Mouse (Mus musculus) hindbrain, embryonic 13.5 days (tissue): ENCODE data around the gene Gm12185. TPM values are rescaled to one million over a fixed set of nuclear protein-coding genes. Genes with fewer than 3 reads are reported as not detected.

Experiments used
- ATAC-seq: fragments of 200-750 bp; cut with Nextera tagmentation; 2 replicates; pipeline ENCODE4 v1.8.0; 2017; ENCODE audit warnings: moderate TSS enrichment; ENCODE audit not compliant: low FRiP score
- H3K27ac ChIP-seq: fragments of 300-500 bp; sonication (generic); 2 replicates; pipeline ENCODE4 v1.5.1; 2015; ENCODE audit warnings: inconsistent platforms, mild to moderate bottlenecking, moderate library complexity
- H3K27me3 ChIP-seq: fragments of 300-500 bp; sonication (generic); 2 replicates; pipeline ENCODE4 v1.6.1; 2015; ENCODE audit warnings: mild to moderate bottlenecking, inconsistent platforms
- H3K36me3 ChIP-seq: fragments of 300-500 bp; sonication (generic); 2 replicates; pipeline ENCODE4 v1.6.1; 2015; ENCODE audit warnings: mild to moderate bottlenecking, inconsistent platforms
- H3K4me1 ChIP-seq: fragments of 300-500 bp; sonication (generic); replicated peaks from 2 replicates; pipeline ENCODE4 v1.6.1; 2015; ENCODE audit warnings: inconsistent platforms
- H3K4me2 ChIP-seq: fragments of 300-500 bp; sonication (generic); 2 replicates; pipeline ENCODE4 v1.6.1; 2015; ENCODE audit warnings: inconsistent platforms, mild to moderate bottlenecking, moderate library complexity
- H3K4me3 ChIP-seq: fragments of 300-500 bp; sonication (generic); 2 replicates; pipeline ENCODE4 v1.5.1; 2015; ENCODE audit warnings: mild to moderate bottlenecking, inconsistent platforms
- H3K9ac ChIP-seq: fragments of 300-500 bp; sonication (generic); 2 replicates; pipeline ENCODE4 v1.6.1; 2015; ENCODE audit warnings: mild to moderate bottlenecking, inconsistent platforms
- H3K9me3 ChIP-seq: fragments of 300-500 bp; sonication (generic); 2 replicates; pipeline ENCODE4 v1.6.1; 2016; ENCODE audit warnings: inconsistent platforms
- WGBS: fragments of 180-500 bp; shearing (Covaris S2); methylation state at CpG from one replicate; pipeline ENCODE4 v1.1.7; 2015; 5-methylcytosine and 5-hydroxymethylcytosine counted together
- polyA plus RNA-seq: library from polyadenylated mRNA; unstranded; fragments of >200 nt; fragmentation: Nextera tagmentation; extraction: Ambion mirVana; gene quantifications from 2 replicates; pipeline ENCODE4 v1.2.1, GENCODE M21; 2015

Gene Gm12185
- polyA plus RNA-seq, 1 experiment from 2014 or later = not detected

DNA sequence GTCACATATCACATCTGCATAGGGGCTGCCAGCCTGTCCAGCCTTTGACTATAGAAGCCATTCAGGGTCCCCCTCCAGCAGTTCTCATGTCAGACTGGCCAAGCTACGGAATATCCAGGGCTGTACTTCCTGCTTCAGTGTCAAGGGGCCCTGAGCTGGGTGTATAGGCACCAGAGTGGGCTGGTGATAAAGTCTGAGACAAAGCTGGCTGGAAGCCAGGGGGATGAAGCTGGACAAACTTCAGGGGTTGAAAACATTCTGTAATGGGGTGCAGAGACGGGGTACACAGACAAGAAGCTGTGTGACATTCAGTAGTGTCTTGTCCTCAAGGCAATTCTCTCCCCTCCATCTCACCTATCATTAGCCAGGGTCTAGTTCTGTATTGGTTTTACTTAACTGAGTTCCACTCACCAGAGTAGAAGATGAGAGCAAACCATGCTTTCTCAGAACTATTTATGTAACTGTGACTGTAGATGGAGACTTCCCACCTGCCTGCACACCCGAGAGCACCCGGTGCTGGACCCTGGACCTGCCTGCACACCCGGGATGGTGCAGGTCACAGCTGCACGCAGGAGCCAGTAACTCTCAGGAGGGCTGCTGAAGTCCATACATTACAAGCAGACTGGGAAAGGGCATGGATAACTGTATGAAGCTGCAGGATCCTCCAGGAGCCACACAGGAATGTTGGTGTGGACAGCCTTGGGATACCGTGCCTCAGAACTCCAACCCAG lies 122.5 kb downstream of the Gm12185 start:
- Histone ChIP-seq H3K4me2 (0 out of 2 replicates have a peak overlapping the region, but pooled peaks have one; percentile 13), H3K9me3 (no peaks in the 10 kb centered on the region), H3K27ac (no peak overlapping the region), H3K36me3 (no peaks in the 10 kb centered on the region), H3K4me3 (no peak overlapping the region), H3K9ac (no peak overlapping the region; the same call in 1 of the 2 replicates), H3K27me3 (peaks cover 15% of the 10 kb centered on the region), H3K4me1 (peaks cover 16% of the 10 kb centered on the region)
- ATAC-seq = no peak
- 80% methylated on average over 7 of the region's 7 CpGs for WGBS

- 95% methylated on average over 9 of the region's 9 CpGs for WGBS
- H3K36me3 ChIP-seq = no peaks in the 10 kb centered on the region
Observed at GRCm38 (mm10) chr11:48866481-48866880, 125.5 kb downstream of the Gm12185 start.

GRCm38 (mm10) chr11:48863808-48864207 lies 128.2 kb downstream of the Gm12185 start:
- ATAC-seq = no peak
- Histone ChIP-seq H3K4me3 (no peak overlapping the region), H3K27me3 (peaks cover 16% of the 10 kb centered on the region; the same call in 1 of the 2 replicates), H3K36me3 (no peaks in the 10 kb centered on the region), H3K9me3 (no peaks in the 10 kb centered on the region), H3K4me1 (peaks cover under 1% of the 10 kb centered on the region), H3K4me2 (no peak overlapping the region), H3K9ac (no peak overlapping the region), H3K27ac (no peak overlapping the region)
- 86% methylated on average over 3 of the region's 3 CpGs for WGBS

More at GRCm38 (mm10) chr11:48866481-48866880, 125.5 kb downstream of the Gm12185 start:
- Histone ChIP-seq H3K9me3 (no peaks in the 10 kb centered on the region), H3K9ac (no peak overlapping the region), H3K4me2 (no peak overlapping the region), H3K27me3 (0 out of 2 replicates have a peak, but pooled peaks cover 2% of the 10 kb centered on the region), H3K27ac (no peak overlapping the region), H3K4me3 (no peak overlapping the region), H3K4me1 (peaks cover 8% of the 10 kb centered on the region)
- no peak for ATAC-seq

GRCm38 (mm10) chr11:48862784-48863319 lies 129.2 kb downstream of the Gm12185 start:
- Histone ChIP-seq H3K9ac (no peak overlapping the region), H3K27me3 (peaks cover 16% of the 10 kb centered on the region; the same call in 1 of the 2 replicates), H3K4me3 (no peak overlapping the region), H3K36me3 (no peaks in the 10 kb centered on the region), H3K27ac (no peak overlapping the region), H3K9me3 (no peaks in the 10 kb centered on the region), H3K4me1 (peaks cover 10% of the 10 kb centered on the region), H3K4me2 (no peak overlapping the region)
- WGBS = 83% methylated on average over 1 of the region's 1 CpGs
- no peak for ATAC-seq

- ATAC-seq = no peak
- Histone ChIP-seq H3K27ac (no peak overlapping the region), H3K4me3 (peak overlapping the region; percentile 60), H3K9me3 (no peaks in the 10 kb centered on the region), H3K9ac (no peak overlapping the region), H3K36me3 (no peaks in the 10 kb centered on the region), H3K27me3 (peaks cover 19% of the 10 kb centered on the region; the same call in 1 of the 2 replicates), H3K4me1 (peaks cover 26% of the 10 kb centered on the region), H3K4me2 (peak overlapping the region; percentile 79)
- under 1% methylated on average over 6 of the region's 6 CpGs for WGBS
Observed at GRCm38 (mm10) chr11:48859014-48859413, 133.0 kb downstream of the Gm12185 start.

Other genes with a start within 250 kb of the Gm12185 start
- 444 and 448 TPM in 2 replicates for gene Rack1, start 191.9 kb downstream of the Gm12185 start, polyA plus RNA-seq
- 7.5 TPM in 2 replicates for gene Trim41, start 174.9 kb downstream of the Gm12185 start, polyA plus RNA-seq
- 1.0 and 2.8 TPM in 2 replicates for gene Trim7, start 166.1 kb downstream of the Gm12185 start, polyA plus RNA-seq
- gene Gm12184, start 165.6 kb downstream of the Gm12185 start, polyA plus RNA-seq = 2.8 and 4.4 TPM in 2 replicates
- gene Irgm1, start 120.5 kb downstream of the Gm12185 start, polyA plus RNA-seq = 2.7 and 2.8 TPM in 2 replicates
- 0.13 and 0.16 TPM in 2 replicates for gene Gm5431, start 90.0 kb downstream of the Gm12185 start, polyA plus RNA-seq
- gene Psme2b, start 46.0 kb downstream of the Gm12185 start, polyA plus RNA-seq = 1.9 and 2.2 TPM in 2 replicates
- not detected in 2 replicates for gene Olfr56, start 13.3 kb downstream of the Gm12185 start, polyA plus RNA-seq
- gene 9930111J21Rik1, start 12.8 kb downstream of the Gm12185 start, polyA plus RNA-seq = 0.16 and 0.31 TPM in 2 replicates
- 0.08 TPM in 1 of 2 replicates, not detected in the other for gene Tgtp1, start 1.9 kb upstream of the Gm12185 start, polyA plus RNA-seq
- gene 9930111J21Rik2, start 59.0 kb upstream of the Gm12185 start, polyA plus RNA-seq = 0.25 and 0.28 TPM in 2 replicates
- gene Tgtp2, start 72.0 kb upstream of the Gm12185 start, polyA plus RNA-seq = not detected in 2 replicates
- 0.66 and 0.98 TPM in 2 replicates for gene Ifi47, start 84.4 kb upstream of the Gm12185 start, polyA plus RNA-seq
- gene Olfr1396, start 122.6 kb upstream of the Gm12185 start, polyA plus RNA-seq = not detected in 2 replicates
- not detected in 2 replicates for gene Olfr1395, start 150.0 kb upstream of the Gm12185 start, polyA plus RNA-seq
- not detected in 2 replicates for gene Olfr1394, start 162.2 kb upstream of the Gm12185 start, polyA plus RNA-seq
- gene Btnl9, start 194.9 kb upstream of the Gm12185 start, polyA plus RNA-seq = 0.05 and 0.10 TPM in 2 replicates
- 53.4 and 54.6 TPM in 2 replicates for gene Zfp62, start 211.1 kb upstream of the Gm12185 start, polyA plus RNA-seq